Mouse (Mus musculus): ENCODE measurements around the gene Krt34. TPM values are rescaled to one million over a fixed set of nuclear protein-coding genes. Genes with fewer than 3 reads are reported as not detected.

Krt34 gene
- total RNA-seq (2014; rRNA removed) = not detected in 2 replicates
- not detected in 2 replicates for polyA plus RNA-seq (2015; fragmentation: Nextera tagmentation; extraction: Ambion mirVana)

- no peaks in the 10 kb centered on the region for H3K36me3 ChIP-seq (ENCODE audit: insufficient read depth, low read length)
- no peak within 1 kb of the TSS for H3K9ac ChIP-seq (replicated peaks; ENCODE audit: low read length, poor library complexity, severe bottlenecking)
- TF ChIP-seq CTCF (IDR thresholded peaks at IDR 0.05) = no peak
- no peak within 1 kb of the TSS for H3K4me3 ChIP-seq (ENCODE audit: low read depth, low read length)
- H3K27me3 ChIP-seq (ENCODE audit: insufficient read depth, low read length) = no peaks in the 10 kb centered on the region
- no peaks in the 10 kb centered on the region for H3K4me1 ChIP-seq (ENCODE audit: insufficient read depth, low read length)
- no peaks in the 10 kb centered on the region for H3K9me3 ChIP-seq (ENCODE audit: low read length)
- ATAC-seq (ENCODE audit: low FRiP score) (no peak), DNase-seq (ENCODE audit: low spot score) (no peak)
- H3K4me2 ChIP-seq (ENCODE audit: low read depth, low read length, poor library complexity, severe bottlenecking) = no peak within 1 kb of the TSS
- no peak within 1 kb of the TSS for H3K27ac ChIP-seq (ENCODE audit: low read depth, low read length)
- 91% methylated on average over 6 of the region's 6 CpGs for WGBS
Observed at GRCm38 (mm10) chr11:100041454-100041853, at the start of gene Krt34. Krt34 (minus strand) TSS chr11:100041554.

DNA sequence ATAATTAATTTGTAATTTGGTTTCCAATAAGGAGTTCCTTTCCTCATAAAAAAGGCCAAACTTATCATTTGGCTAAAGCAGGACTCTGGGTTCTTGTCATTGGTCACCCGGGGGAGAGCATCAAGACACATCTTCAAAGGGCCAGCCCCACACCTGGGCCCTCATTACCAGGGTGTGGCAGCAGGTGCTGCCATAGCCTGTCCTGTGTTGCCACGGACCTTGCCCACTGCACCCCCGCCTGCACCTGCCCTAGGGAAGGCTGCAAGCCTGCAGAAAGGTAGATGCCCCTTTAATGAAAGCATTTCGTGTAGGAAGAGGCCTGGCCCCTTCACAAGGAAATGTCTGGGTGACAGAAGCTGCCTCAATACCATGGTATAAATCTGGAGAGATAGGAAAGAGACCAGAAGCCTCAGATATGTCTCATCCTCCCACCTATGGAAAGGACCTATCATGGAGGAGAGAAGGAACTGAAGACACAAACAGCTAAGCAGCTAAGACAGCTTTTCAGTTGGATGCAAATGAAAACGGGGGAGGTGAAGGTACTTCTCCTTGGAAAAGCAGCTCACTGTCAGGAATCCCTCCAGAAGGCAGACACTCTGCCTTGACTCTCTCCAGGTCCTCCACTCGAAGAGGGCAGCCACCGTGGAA, 47.1 kb upstream of the Krt34 start:
- DNase-seq (ENCODE audit: low spot score) (no peak), ATAC-seq (ENCODE audit: low FRiP score) (no peak)
- Histone ChIP-seq H3K27ac (ENCODE audit: low read depth, low read length) (no peak overlapping the region), H3K4me1 (ENCODE audit: insufficient read depth, low read length) (no peaks in the 10 kb centered on the region), H3K9ac (replicated peaks; ENCODE audit: low read length, poor library complexity, severe bottlenecking) (no peak overlapping the region), H3K9me3 (ENCODE audit: low read length) (no peaks in the 10 kb centered on the region), H3K4me2 (ENCODE audit: low read depth, low read length, poor library complexity, severe bottlenecking) (no peak overlapping the region), H3K4me3 (ENCODE audit: low read depth, low read length) (no peak overlapping the region), H3K36me3 (ENCODE audit: insufficient read depth, low read length) (no peaks in the 10 kb centered on the region), H3K27me3 (ENCODE audit: insufficient read depth, low read length) (no peaks in the 10 kb centered on the region)
- TF ChIP-seq CTCF (IDR thresholded peaks at IDR 0.05) = no peak
- 70% methylated on average over 7 of the region's 7 CpGs for WGBS

DNA sequence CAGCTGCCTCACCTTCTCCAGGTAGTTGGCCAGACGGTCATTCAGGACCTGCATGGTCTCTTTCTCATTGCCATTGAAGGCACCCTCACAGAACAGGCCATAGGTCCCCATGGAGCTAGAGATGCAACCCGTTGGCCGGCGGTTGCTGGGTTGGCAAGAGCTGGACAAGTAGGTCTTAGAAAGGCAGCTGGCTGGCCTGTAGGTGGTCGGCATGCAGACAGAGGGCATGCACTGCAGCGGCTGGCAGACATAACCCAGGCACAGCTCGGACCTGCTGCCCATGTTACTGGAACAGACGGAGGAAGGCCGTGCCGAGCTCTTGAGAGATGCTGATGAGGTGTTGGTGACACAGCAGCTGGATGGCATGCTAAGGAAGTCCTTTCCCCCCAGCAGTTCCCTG, 46.5 kb upstream of the Krt34 start, which contains the start of gene Krt32:
Gene Krt32, minus strand, starts transcription at position 366 of the 400 bp plus-strand sequence.
- WGBS = 95% methylated on average over 10 of the region's 10 CpGs
- Histone ChIP-seq H3K9ac (replicated peaks; ENCODE audit: low read length, poor library complexity, severe bottlenecking) (no peak within 1 kb of the TSS), H3K27me3 (ENCODE audit: insufficient read depth, low read length) (no peaks in the 10 kb centered on the region), H3K4me1 (ENCODE audit: insufficient read depth, low read length) (no peaks in the 10 kb centered on the region), H3K36me3 (ENCODE audit: insufficient read depth, low read length) (no peaks in the 10 kb centered on the region), H3K27ac (ENCODE audit: low read depth, low read length) (no peak within 1 kb of the TSS), H3K9me3 (ENCODE audit: low read length) (no peaks in the 10 kb centered on the region), H3K4me3 (ENCODE audit: low read depth, low read length) (no peak within 1 kb of the TSS), H3K4me2 (ENCODE audit: low read depth, low read length, poor library complexity, severe bottlenecking) (no peak within 1 kb of the TSS)
- ATAC-seq (ENCODE audit: low FRiP score) = no peak
- DNase-seq (ENCODE audit: low spot score) = no peak
- no peak for TF ChIP-seq CTCF (IDR thresholded peaks at IDR 0.05)

- TF ChIP-seq CTCF (IDR thresholded peaks at IDR 0.05) = no peak
- DNase-seq (ENCODE audit: low spot score) (no peak), ATAC-seq (ENCODE audit: low FRiP score) (no peak)
- no peaks in the 10 kb centered on the region for H3K36me3 ChIP-seq (ENCODE audit: insufficient read depth, low read length)
- H3K9me3 ChIP-seq (ENCODE audit: low read length) = no peaks in the 10 kb centered on the region
- no peak overlapping the region for H3K4me3 ChIP-seq (ENCODE audit: low read depth, low read length)
- H3K4me1 ChIP-seq (ENCODE audit: insufficient read depth, low read length) = no peaks in the 10 kb centered on the region
- WGBS = 73% methylated on average over 1 of the region's 1 CpGs
- no peak overlapping the region for H3K27ac ChIP-seq (ENCODE audit: low read depth, low read length)
- H3K9ac ChIP-seq (replicated peaks; ENCODE audit: low read length, poor library complexity, severe bottlenecking) = no peak overlapping the region
- H3K4me2 ChIP-seq (ENCODE audit: low read depth, low read length, poor library complexity, severe bottlenecking) = no peak overlapping the region
- H3K27me3 ChIP-seq (ENCODE audit: insufficient read depth, low read length) = no peaks in the 10 kb centered on the region
Observed at GRCm38 (mm10) chr11:100073873-100074272, 32.5 kb upstream of the Krt34 start.

DNA sequence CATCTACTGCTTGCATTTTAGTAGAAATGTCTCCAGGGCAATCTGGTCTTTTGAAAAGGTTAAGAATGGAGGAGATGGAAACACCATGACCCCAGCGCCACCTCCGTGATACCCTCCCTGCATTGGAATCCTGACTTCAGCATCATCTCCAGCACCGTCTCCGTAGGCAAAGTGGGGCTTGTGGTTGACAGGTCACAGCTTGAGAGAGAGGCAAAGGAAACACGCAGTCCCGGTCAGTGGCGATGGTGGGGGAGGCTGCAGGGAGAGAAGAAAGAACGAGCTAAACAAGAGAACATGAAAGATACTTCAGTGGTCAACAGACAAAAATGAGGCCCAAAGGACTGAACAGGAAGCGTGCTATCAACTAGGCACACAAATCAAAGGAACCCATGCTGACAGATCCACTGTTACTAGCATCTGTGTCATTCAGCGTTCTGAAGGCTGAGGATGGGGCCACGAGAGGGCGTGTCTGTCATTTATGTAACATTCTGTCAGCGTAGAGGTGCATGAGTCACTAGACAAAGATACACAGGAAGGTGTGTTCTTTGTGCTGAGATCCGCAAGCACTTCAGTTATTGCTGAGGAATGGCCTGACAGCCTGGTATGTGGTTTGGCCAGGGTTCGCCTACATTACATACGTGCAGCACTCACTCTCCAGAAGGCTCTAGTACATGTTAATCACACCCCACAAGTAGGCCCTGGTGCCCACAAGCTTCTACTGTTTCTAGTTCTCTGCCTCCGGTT, 26.1 kb upstream of the Krt34 start:
- Histone ChIP-seq H3K36me3 (ENCODE audit: insufficient read depth, low read length) (no peaks in the 10 kb centered on the region), H3K27me3 (ENCODE audit: insufficient read depth, low read length) (no peaks in the 10 kb centered on the region), H3K27ac (ENCODE audit: low read depth, low read length) (no peak overlapping the region), H3K4me3 (ENCODE audit: low read depth, low read length) (no peak overlapping the region), H3K4me1 (ENCODE audit: insufficient read depth, low read length) (no peaks in the 10 kb centered on the region), H3K4me2 (ENCODE audit: low read depth, low read length, poor library complexity, severe bottlenecking) (no peak overlapping the region), H3K9me3 (ENCODE audit: low read length) (no peaks in the 10 kb centered on the region), H3K9ac (replicated peaks; ENCODE audit: low read length, poor library complexity, severe bottlenecking) (no peak overlapping the region)
- DNase-seq (ENCODE audit: low spot score) (no peak), ATAC-seq (ENCODE audit: low FRiP score) (no peak)
- 88% methylated on average over 17 of the region's 17 CpGs for WGBS
- TF ChIP-seq CTCF (IDR thresholded peaks at IDR 0.05) = no peak
